Mouse (Mus musculus) midbrain, embryonic 12.5 days (tissue): ENCODE data around the gene Twnk. TPM values are rescaled to one million over a fixed set of nuclear protein-coding genes. Genes with fewer than 3 reads are reported as not detected.

Experiments
- ATAC-seq: fragments of 200-750 bp; cut with Nextera tagmentation; 2 replicates; pipeline ENCODE4 v1.8.0; 2017; ENCODE audit warnings: low read depth, moderate TSS enrichment, moderate library complexity; ENCODE audit not compliant: low FRiP score
- H3K27ac ChIP-seq: fragments of 300-500 bp; sonication (generic); replicated peaks from 2 replicates; pipeline ENCODE4 v1.5.1; 2016; ENCODE audit warnings: mild to moderate bottlenecking
- H3K27me3 ChIP-seq: fragments of 300-500 bp; sonication (generic); 2 replicates; pipeline ENCODE4 v1.6.1; 2016; ENCODE audit warnings: mild to moderate bottlenecking
- H3K36me3 ChIP-seq: fragments of 300-500 bp; sonication (generic); 2 replicates; pipeline ENCODE4 v1.6.1; 2016
- H3K4me1 ChIP-seq: fragments of 300-500 bp; sonication (generic); 2 replicates; pipeline ENCODE4 v1.6.1; 2016
- H3K4me2 ChIP-seq: fragments of 300-500 bp; sonication (generic); replicated peaks from 2 replicates; pipeline ENCODE4 v1.6.1; 2016; ENCODE audit warnings: mild to moderate bottlenecking, moderate library complexity
- H3K4me3 ChIP-seq: fragments of 300-500 bp; sonication (generic); 2 replicates; pipeline ENCODE4 v1.5.1; 2016; ENCODE audit warnings: mild to moderate bottlenecking
- H3K9ac ChIP-seq: fragments of 300-500 bp; sonication (generic); replicated peaks from 2 replicates; pipeline ENCODE4 v1.6.1; 2016; ENCODE audit warnings: mild to moderate bottlenecking, moderate library complexity
- H3K9me3 ChIP-seq: fragments of 300-500 bp; sonication (generic); 2 replicates; pipeline ENCODE4 v1.6.1; 2016; ENCODE audit warnings: mild to moderate bottlenecking
- WGBS: fragments of 180-500 bp; shearing (Covaris S2); methylation state at CpG from one replicate; pipeline ENCODE4 v1.1.7; 2016; 5-methylcytosine and 5-hydroxymethylcytosine counted together
- polyA plus RNA-seq: library from polyadenylated mRNA; unstranded; fragments of >200 nt; fragmentation: Nextera tagmentation; extraction: Ambion mirVana; gene quantifications from 2 replicates; pipeline ENCODE4 v1.2.1, GENCODE M21; 2016

The Twnk gene
- polyA plus RNA-seq: 24.1 and 24.5 TPM in 2 replicates

DNA sequence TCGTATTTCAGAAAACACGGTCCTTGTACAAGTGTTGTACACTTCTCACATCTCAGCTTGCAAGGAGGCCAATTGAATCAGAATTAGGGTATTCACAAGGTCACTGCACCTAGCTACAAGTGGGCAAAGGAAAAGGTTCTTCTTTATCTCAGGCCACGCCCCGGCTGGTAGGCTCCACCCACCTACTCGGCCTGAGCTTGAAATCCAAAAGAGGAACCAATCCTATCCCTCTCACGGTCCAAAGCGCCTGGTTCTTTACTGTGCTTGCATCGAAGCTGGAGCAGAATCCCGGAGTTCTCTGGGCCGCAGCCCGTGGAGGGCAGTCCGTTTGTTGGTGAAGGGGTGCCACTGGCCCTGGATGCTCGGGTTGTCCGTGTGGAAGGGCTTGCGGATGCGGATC, at the start of gene Twnk:
Gene Twnk (plus strand): TSS at position 220 of the 400 bp plus-strand sequence.
- ATAC-seq: no peak
- Histone ChIP-seq H3K27me3 (no peaks in the 10 kb centered on the region), H3K27ac (peak within 1 kb of the TSS; percentile 77), H3K9ac (peak within 1 kb of the TSS; percentile 84), H3K9me3 (no peaks in the 10 kb centered on the region), H3K4me3 (peak within 1 kb of the TSS; percentile 97), H3K4me2 (peak within 1 kb of the TSS; percentile 88), H3K4me1 (peaks cover 22% of the 10 kb centered on the region), H3K36me3 (peaks cover 57% of the 10 kb centered on the region)
- WGBS: 9% methylated on average over 16 of the region's 16 CpGs

DNA sequence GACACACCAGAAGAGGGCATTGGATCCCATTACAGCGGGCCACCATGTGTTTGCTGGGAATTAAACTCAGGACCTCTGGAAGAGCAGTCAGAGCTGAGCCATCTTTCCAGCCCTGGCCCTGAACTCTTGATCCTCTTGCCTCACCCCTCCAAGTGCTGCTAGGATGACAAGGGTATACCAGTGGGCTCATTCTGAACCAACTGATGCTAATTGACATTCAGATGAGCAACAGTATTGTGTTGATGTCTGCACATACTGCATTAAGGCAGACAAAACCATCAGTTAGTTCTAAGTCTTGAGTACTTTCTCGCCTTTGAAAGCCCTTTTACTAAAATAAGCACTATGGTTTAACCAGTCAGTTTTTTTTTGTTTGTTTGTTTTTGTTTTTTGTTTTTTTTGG, 45.8 kb upstream of the Twnk start:
- WGBS: 97% methylated on average over 2 of the region's 2 CpGs
- Histone ChIP-seq H3K4me1 (no peaks in the 10 kb centered on the region), H3K4me3 (no peak overlapping the region), H3K36me3 (peaks cover 74% of the 10 kb centered on the region), H3K27me3 (no peaks in the 10 kb centered on the region), H3K9me3 (no peaks in the 10 kb centered on the region), H3K27ac (no peak overlapping the region), H3K9ac (no peak overlapping the region), H3K4me2 (no peak overlapping the region)
- ATAC-seq: no peak

- Histone ChIP-seq H3K4me1 (no peaks in the 10 kb centered on the region), H3K36me3 (peaks cover 76% of the 10 kb centered on the region), H3K9me3 (no peaks in the 10 kb centered on the region), H3K4me3 (no peak overlapping the region), H3K27ac (no peak overlapping the region), H3K9ac (no peak overlapping the region), H3K4me2 (no peak overlapping the region), H3K27me3 (no peaks in the 10 kb centered on the region)
- WGBS: 91% methylated on average over 1 of the region's 1 CpGs
- ATAC-seq: no peak
Measured at GRCm38 (mm10) chr19:44965978-44966377, 39.5 kb upstream of the Twnk start.

- Histone ChIP-seq H3K27ac (no peak overlapping the region), H3K4me3 (no peak overlapping the region), H3K9ac (no peak overlapping the region), H3K36me3 (peaks cover 79% of the 10 kb centered on the region), H3K4me1 (no peaks in the 10 kb centered on the region), H3K9me3 (no peaks in the 10 kb centered on the region), H3K4me2 (no peak overlapping the region), H3K27me3 (no peaks in the 10 kb centered on the region)
- 95% methylated on average over 3 of the region's 3 CpGs for WGBS
- ATAC-seq: no peak
Measured at GRCm38 (mm10) chr19:44968329-44968728, 37.1 kb upstream of the Twnk start.

DNA sequence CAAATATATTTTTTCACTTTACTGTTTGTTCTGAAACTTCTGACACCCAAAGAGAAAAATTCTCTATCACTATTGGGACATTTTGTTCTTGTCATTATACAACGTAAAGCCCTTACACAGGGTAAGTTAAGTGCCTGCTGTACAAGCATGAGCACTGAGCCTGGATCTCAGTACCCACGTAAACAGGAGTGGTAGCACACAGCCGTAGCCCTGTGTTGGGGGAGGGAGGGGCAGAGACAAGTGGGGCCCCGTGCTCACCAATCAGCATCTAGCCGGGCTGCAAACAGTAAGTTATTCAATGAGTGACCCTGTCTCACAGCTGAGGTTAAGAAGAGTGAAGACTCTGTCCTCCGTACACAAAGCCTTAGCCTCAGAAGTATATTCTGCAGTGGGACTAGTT, 28.8 kb upstream of the Twnk start:
- Histone ChIP-seq H3K9ac (no peak overlapping the region), H3K27ac (no peak overlapping the region), H3K9me3 (no peaks in the 10 kb centered on the region), H3K4me3 (no peak overlapping the region), H3K27me3 (no peaks in the 10 kb centered on the region), H3K4me1 (no peaks in the 10 kb centered on the region), H3K4me2 (no peak overlapping the region), H3K36me3 (peaks cover 91% of the 10 kb centered on the region)
- 86% methylated on average over 6 of the region's 6 CpGs for WGBS
- ATAC-seq: no peak

DNA sequence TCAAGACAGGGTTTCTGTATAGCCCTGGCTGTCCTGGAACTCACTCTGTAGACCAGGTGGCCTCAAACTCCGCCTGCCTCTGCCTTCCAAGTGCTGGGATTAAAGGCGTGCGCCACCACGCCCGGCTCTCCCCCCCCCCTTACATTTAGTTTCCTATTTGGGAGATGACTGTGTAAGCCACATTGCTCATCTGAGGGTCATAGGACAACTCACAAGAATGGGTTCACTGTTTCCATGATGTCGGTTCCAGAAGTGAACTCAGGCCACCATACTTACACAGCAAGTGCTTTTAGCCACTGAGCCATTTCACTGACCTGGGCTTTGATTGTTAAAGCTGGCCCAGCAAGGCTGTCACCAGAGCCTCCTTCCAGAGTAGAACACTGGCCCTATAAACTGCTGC, 28.3 kb upstream of the Twnk start:
- Histone ChIP-seq H3K4me2 (no peak overlapping the region), H3K9ac (no peak overlapping the region), H3K4me3 (no peak overlapping the region), H3K4me1 (no peaks in the 10 kb centered on the region), H3K27me3 (no peaks in the 10 kb centered on the region), H3K9me3 (no peaks in the 10 kb centered on the region), H3K36me3 (peaks cover 94% of the 10 kb centered on the region), H3K27ac (no peak overlapping the region)
- ATAC-seq: no peak
- WGBS: 93% methylated on average over 6 of the region's 6 CpGs

- no peak overlapping the region for H3K9ac ChIP-seq
- H3K4me1 ChIP-seq: no peaks in the 10 kb centered on the region
- 90% methylated on average over 2 of the region's 2 CpGs for WGBS
- no peak overlapping the region for H3K4me2 ChIP-seq
- H3K9me3 ChIP-seq: no peaks in the 10 kb centered on the region
- H3K27ac ChIP-seq: no peak overlapping the region
- H3K27me3 ChIP-seq: 0 out of 2 replicates have a peak, but pooled peaks cover 2% of the 10 kb centered on the region
- H3K4me3 ChIP-seq: no peak overlapping the region
- peaks cover 63% of the 10 kb centered on the region for H3K36me3 ChIP-seq
- ATAC-seq: no peak
Measured at GRCm38 (mm10) chr19:44980787-44981186, 24.7 kb upstream of the Twnk start.

GRCm38 (mm10) chr19:44982477-44983115, 22.9 kb upstream of the Twnk start:
- H3K4me1 ChIP-seq: no peaks in the 10 kb centered on the region
- peaks cover 16% of the 10 kb centered on the region; the same call in 1 of the 2 replicates for H3K27me3 ChIP-seq
- H3K9me3 ChIP-seq: no peaks in the 10 kb centered on the region
- H3K27ac ChIP-seq: no peak overlapping the region
- H3K4me3 ChIP-seq: no peak overlapping the region
- H3K4me2 ChIP-seq: no peak overlapping the region
- no peak overlapping the region for H3K9ac ChIP-seq
- ATAC-seq: no peak
- peaks cover 45% of the 10 kb centered on the region for H3K36me3 ChIP-seq
- 86% methylated on average over 7 of the region's 7 CpGs for WGBS

DNA sequence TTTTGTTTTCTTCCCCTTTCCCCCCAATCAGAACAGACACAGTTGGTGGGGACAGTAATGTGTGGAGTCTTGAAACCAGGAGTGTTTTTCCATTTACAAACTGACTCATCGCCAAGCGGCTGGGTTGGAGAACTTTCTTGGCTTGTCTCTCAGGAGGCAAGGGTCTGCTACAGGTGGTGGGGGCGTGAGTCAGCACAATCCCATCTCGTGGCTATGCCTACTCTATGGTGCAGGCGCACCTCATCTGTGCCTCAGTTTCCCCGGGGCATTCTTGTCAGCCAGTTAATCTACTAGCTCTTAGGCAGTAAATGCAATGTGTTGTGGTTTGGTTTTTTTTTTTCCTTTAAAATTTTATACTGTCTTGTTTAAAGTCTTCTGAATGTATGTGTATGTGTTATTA, 22.1 kb upstream of the Twnk start:
- peaks cover 3% of the 10 kb centered on the region; the same call in 1 of the 2 replicates for H3K4me1 ChIP-seq
- H3K9me3 ChIP-seq: no peaks in the 10 kb centered on the region
- no peak overlapping the region for H3K4me3 ChIP-seq
- no peak overlapping the region for H3K9ac ChIP-seq
- no peak overlapping the region for H3K27ac ChIP-seq
- peaks cover 19% of the 10 kb centered on the region; the same call in 1 of the 2 replicates for H3K27me3 ChIP-seq
- no peak for ATAC-seq
- 93% methylated on average over 6 of the region's 6 CpGs for WGBS
- H3K36me3 ChIP-seq: peaks cover 37% of the 10 kb centered on the region
- H3K4me2 ChIP-seq: no peak overlapping the region

GRCm38 (mm10) chr19:44984420-44984819, 21.0 kb upstream of the Twnk start:
- Histone ChIP-seq H3K4me2 (no peak overlapping the region), H3K9ac (no peak overlapping the region), H3K27me3 (peaks cover 19% of the 10 kb centered on the region; the same call in 1 of the 2 replicates), H3K4me3 (no peak overlapping the region), H3K4me1 (peaks cover 7% of the 10 kb centered on the region; the same call in 1 of the 2 replicates), H3K36me3 (peaks cover 27% of the 10 kb centered on the region), H3K27ac (no peak overlapping the region), H3K9me3 (no peaks in the 10 kb centered on the region)
- 95% methylated on average over 4 of the region's 4 CpGs for WGBS
- ATAC-seq: no peak

DNA sequence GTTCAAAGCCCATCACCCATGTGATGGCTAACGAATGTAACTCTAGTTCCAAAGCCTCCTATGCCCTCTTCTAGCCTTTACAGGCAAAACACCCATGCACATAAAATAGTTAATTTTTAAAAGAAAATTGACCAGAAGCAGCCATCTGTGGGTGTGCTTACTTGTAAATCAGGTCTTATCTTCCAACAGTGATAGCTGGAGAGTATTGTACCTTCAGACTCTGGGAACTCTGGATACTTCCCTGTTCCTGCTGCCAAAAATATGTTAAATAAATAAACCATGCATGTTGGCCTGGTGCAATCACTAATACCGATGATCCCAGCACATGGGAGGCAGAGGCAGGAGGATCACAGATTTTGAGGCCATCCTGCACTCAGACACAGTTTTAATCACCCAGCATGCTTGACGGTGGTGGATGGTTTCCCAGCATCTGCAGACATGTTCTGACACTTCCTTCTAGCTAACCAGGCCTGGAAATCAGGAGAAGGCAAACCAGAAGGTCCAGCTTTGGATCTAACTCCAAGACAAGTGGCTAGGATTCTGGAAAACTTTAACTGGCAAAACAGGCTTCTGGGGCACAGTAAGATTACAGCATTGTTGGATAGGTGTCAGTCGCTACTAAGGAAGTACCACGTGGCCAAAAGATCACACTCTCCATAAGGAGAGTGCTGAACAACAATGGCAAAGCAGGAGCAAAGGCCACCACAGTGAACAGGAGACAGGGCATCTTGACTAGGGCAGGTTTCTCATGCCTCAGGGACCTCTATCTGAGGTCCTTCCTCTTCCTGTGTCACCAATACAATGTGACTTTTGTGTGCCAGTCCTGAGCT, 20.1 kb upstream of the Twnk start:
- ATAC-seq: no peak
- Histone ChIP-seq H3K4me2 (no peak overlapping the region), H3K36me3 (peaks cover 20% of the 10 kb centered on the region), H3K27me3 (peaks cover 19% of the 10 kb centered on the region; the same call in 1 of the 2 replicates), H3K9ac (no peak overlapping the region), H3K4me1 (peaks cover 16% of the 10 kb centered on the region), H3K27ac (no peak overlapping the region), H3K4me3 (no peak overlapping the region), H3K9me3 (no peaks in the 10 kb centered on the region)
- 65% methylated on average over 5 of the region's 5 CpGs for WGBS

DNA sequence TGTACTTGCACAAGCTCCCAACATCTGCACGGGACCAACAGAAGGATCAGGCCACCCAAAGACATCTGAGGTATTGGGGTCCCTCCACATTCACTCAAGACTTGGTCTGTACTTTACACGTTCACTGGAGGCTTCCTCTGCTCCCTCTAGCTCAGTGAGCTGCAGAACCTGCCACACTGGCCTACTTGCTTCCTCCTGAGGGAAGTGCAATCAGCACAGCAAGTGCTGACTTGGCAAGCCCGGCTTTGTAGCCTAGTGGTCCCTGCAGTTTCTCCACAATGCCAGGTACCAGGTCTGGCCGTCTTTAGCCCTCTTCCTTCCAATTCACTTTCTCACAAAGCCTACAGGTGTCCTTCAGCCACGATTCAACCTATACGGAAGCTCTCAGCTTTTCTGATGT, 18.5 kb upstream of the Twnk start:
- no peak for ATAC-seq
- no peak overlapping the region for H3K4me3 ChIP-seq
- H3K27ac ChIP-seq: no peak overlapping the region
- H3K9me3 ChIP-seq: no peaks in the 10 kb centered on the region
- H3K27me3 ChIP-seq: peaks cover 23% of the 10 kb centered on the region; the same call in 1 of the 2 replicates
- H3K4me2 ChIP-seq: no peak overlapping the region
- H3K36me3 ChIP-seq: 0 out of 2 replicates have a peak, but pooled peaks cover 6% of the 10 kb centered on the region
- H3K9ac ChIP-seq: no peak overlapping the region
- WGBS: 69% methylated on average over 6 of the region's 6 CpGs
- H3K4me1 ChIP-seq: peaks cover 31% of the 10 kb centered on the region
